Mouse (Mus musculus) heart, postnatal 0 days (tissue): ENCODE results near the gene Cbx5. TPM values are rescaled to one million over a fixed set of nuclear protein-coding genes. Genes with fewer than 3 reads are reported as not detected.
A peak's percentile ranks its signal among the peaks of the same experiment; 100 is the strongest.

ENCODE experiments used
- ATAC-seq: fragments of 200-750 bp; cut with Nextera tagmentation; 2 replicates; pipeline ENCODE4 v1.8.0; 2017; ENCODE audit warnings: low read depth, moderate number of reproducible peaks, moderate library complexity; ENCODE audit not compliant: insufficient read depth
- DNase-seq: peaks from one replicate; pipeline ENCODE4 v3.0.0-alpha.2; 2016; ENCODE audit warnings: low spot score
- H3K27ac ChIP-seq: fragments of 300-500 bp; sonication (generic); 2 replicates; pipeline ENCODE4 v1.5.1; 2014; ENCODE audit warnings: low read depth, mild to moderate bottlenecking
- H3K27me3 ChIP-seq: fragments of 300-500 bp; sonication (generic); 2 replicates; pipeline ENCODE4 v1.6.1; 2014; ENCODE audit warnings: low read length, mixed read lengths; ENCODE audit not compliant: control insufficient read depth, insufficient read depth
- H3K36me3 ChIP-seq: fragments of 300-500 bp; sonication (generic); replicated peaks from 2 replicates; pipeline ENCODE4 v1.6.1; 2014; ENCODE audit warnings: low read length, mixed read lengths; ENCODE audit not compliant: control insufficient read depth, insufficient read depth
- H3K4me1 ChIP-seq: fragments of 300-500 bp; sonication (generic); 2 replicates; pipeline ENCODE4 v1.6.1; 2014; ENCODE audit warnings: antibody characterized with exemption; ENCODE audit not compliant: control insufficient read depth, insufficient read depth
- H3K4me2 ChIP-seq: fragments of 300-500 bp; sonication (generic); 2 replicates; pipeline ENCODE4 v1.6.1; 2014; ENCODE audit warnings: low read depth, mild to moderate bottlenecking, low read length, moderate library complexity
- H3K4me3 ChIP-seq: fragments of 300-500 bp; sonication (generic); 2 replicates; pipeline ENCODE4 v1.5.1; 2014; ENCODE audit warnings: low read depth, low read length
- H3K9ac ChIP-seq: fragments of 300-500 bp; sonication (generic); replicated peaks from 2 replicates; pipeline ENCODE4 v1.6.1; 2014; ENCODE audit warnings: low read depth, low read length, mixed read lengths
- H3K9me3 ChIP-seq: fragments of 300-500 bp; sonication (generic); replicated peaks from 2 replicates; pipeline ENCODE4 v1.6.1; 2016; ENCODE audit warnings: low read length; ENCODE audit not compliant: control insufficient read depth
- CTCF ChIP-seq: IDR thresholded peaks from 2 replicates; pipeline ENCODE4 v1.5.1; 2016; ENCODE audit warnings: antibody characterized with exemption, control low read depth, low read depth
- EP300 ChIP-seq: IDR thresholded peaks from 2 replicates; pipeline ENCODE4 v1.6.1; 2016; ENCODE audit warnings: antibody characterized with exemption, low read depth
- WGBS: fragments of 180-500 bp; shearing (Covaris S2); extraction: QIAGEN DNeasy Blood & Tissue Kit; methylation state at CpG from one replicate; pipeline ENCODE4 v1.1.7; 2014; 5-methylcytosine and 5-hydroxymethylcytosine counted together
- polyA plus RNA-seq: library from polyadenylated mRNA; unstranded; fragments of >200 nt; fragmentation: Nextera tagmentation; extraction: Ambion mirVana; gene quantifications from 2 replicates; pipeline ENCODE4 v1.2.1, GENCODE M21; 2015
- total RNA-seq: library from RNA; depleted of rRNA; stranded (reverse); fragments of >200 nt; gene quantifications from 2 replicates; pipeline ENCODE4 v1.2.3, GENCODE M21; 2014; ENCODE audit warnings: low replicate concordance

Gene Cbx5
- total and polyA plus RNA-seq, 2 experiments from 2014 or later = 41.5 to 54.1 TPM

- no peak for DNase-seq
- WGBS = 85% methylated on average over 6 of the region's 6 CpGs
- no peaks in the 10 kb centered on the region for H3K27me3 ChIP-seq
- H3K4me1 ChIP-seq = peaks cover 21% of the 10 kb centered on the region
- no peak overlapping the region for H3K27ac ChIP-seq
- ATAC-seq = no peak
- H3K9me3 ChIP-seq = no peaks in the 10 kb centered on the region
- TF ChIP-seq CTCF (no peak), EP300 (no peak)
- no peak overlapping the region for H3K4me2 ChIP-seq
- no peak overlapping the region for H3K9ac ChIP-seq
- no peaks in the 10 kb centered on the region for H3K36me3 ChIP-seq
- no peak overlapping the region for H3K4me3 ChIP-seq
These were observed 16.8 kb upstream of the Cbx5 start for GRCm38 (mm10) chr15:103256210-103256986.

DNA sequence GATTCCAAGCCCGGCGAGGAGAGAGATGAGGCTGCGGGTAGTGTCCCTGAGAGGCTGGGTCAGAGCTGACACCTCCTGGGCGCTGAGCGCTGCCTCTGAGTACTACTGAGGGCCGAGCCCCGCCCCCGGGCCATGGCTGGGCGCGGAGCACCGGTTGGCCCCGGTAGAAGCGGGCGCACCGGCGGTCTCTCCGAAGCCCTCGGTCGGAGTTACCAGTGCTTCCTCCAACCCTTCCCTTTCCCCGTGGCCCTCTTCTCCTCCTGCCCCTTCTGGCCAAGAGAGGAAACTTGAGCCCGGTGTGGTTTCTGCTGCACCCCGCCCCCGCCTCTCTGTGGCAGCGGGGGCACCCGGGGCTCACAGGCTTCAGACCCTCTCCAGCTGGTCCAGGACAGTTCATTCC lies 15.6 kb upstream of the Cbx5 start:
- Histone ChIP-seq H3K27me3 (no peaks in the 10 kb centered on the region), H3K4me2 (peak overlapping the region; percentile 87), H3K4me3 (peak overlapping the region; percentile 49), H3K9ac (peak overlapping the region; percentile 59), H3K27ac (no peak overlapping the region), H3K4me1 (peaks cover 21% of the 10 kb centered on the region), H3K36me3 (no peaks in the 10 kb centered on the region), H3K9me3 (no peaks in the 10 kb centered on the region)
- ATAC-seq = peak; percentile 21; the same call in 1 of the 2 replicates
- DNase-seq = peak; percentile 51
- under 1% methylated on average over 25 of the region's 25 CpGs for WGBS
- TF ChIP-seq EP300 = no peak
- no peak for TF ChIP-seq CTCF

- H3K9me3 ChIP-seq = no peaks in the 10 kb centered on the region
- no peak for DNase-seq
- ATAC-seq = no peak
- H3K27me3 ChIP-seq = no peaks in the 10 kb centered on the region
- no peak overlapping the region for H3K27ac ChIP-seq
- peaks cover 7% of the 10 kb centered on the region for H3K36me3 ChIP-seq
- no peak overlapping the region for H3K9ac ChIP-seq
- WGBS = 88% methylated on average over 1 of the region's 1 CpGs
- TF ChIP-seq CTCF = no peak
- H3K4me1 ChIP-seq = peaks cover 16% of the 10 kb centered on the region
- no peak overlapping the region for H3K4me2 ChIP-seq
- no peak overlapping the region for H3K4me3 ChIP-seq
These were observed 13.7 kb upstream of the Cbx5 start for GRCm38 (mm10) chr15:103253352-103253751.

DNA sequence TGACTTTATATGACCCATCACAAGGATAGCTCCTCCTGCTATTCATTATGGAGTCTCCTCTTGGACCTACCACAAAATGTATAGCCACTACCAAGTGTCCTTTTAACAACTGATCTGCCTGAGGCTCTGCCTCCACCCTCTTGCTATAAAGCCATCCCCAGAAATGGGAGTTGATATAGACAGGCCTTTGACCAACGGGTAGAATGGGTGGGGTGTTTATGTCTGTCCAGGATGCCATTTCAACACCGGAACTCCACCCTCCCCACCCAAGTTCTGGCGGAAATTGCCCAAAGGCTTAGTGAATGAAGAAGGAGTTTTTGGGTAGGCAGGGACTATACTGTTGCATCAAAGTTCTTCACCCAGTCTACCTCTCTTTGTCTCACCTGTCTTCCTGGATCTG lies 13.0 kb upstream of the Cbx5 start:
- no peaks in the 10 kb centered on the region for H3K9me3 ChIP-seq
- H3K4me2 ChIP-seq = no peak overlapping the region

DNA sequence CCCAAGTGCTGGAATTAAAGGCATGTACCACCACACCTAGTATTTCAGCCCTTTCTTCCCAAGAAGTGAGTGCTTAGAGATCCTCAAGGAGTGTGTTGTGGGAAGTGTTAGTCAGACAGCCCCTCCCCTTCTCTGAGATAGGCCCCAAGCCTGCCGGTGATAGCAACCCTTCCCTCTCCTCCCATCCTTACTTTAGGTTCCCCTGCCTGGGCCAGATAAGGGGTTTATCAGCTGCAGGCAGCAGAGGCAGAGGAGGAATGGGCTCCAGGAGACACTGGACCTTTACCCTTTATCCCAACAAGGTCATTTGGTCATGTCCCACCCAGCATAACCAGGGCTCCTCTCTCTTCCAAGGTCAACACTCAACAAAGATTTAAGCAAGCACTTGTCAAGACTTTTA lies 12.0 kb upstream of the Cbx5 start:
- Histone ChIP-seq H3K9me3 (no peaks in the 10 kb centered on the region), H3K27ac (no peak overlapping the region), H3K36me3 (peaks cover 24% of the 10 kb centered on the region), H3K4me3 (no peak overlapping the region), H3K4me1 (peaks cover 9% of the 10 kb centered on the region; the same call in 1 of the 2 replicates), H3K27me3 (no peaks in the 10 kb centered on the region), H3K9ac (no peak overlapping the region), H3K4me2 (no peak overlapping the region)
- WGBS = 22% methylated on average over 1 of the region's 1 CpGs
- ATAC-seq = no peak
- no peak for DNase-seq
- no peak for TF ChIP-seq CTCF
- TF ChIP-seq EP300 = no peak

More for the DNA sequence above, 13.0 kb upstream of the Cbx5 start:
- no peak overlapping the region for H3K27ac ChIP-seq
- DNase-seq = no peak
- ATAC-seq = no peak
- peaks cover 9% of the 10 kb centered on the region; the same call in 1 of the 2 replicates for H3K4me1 ChIP-seq
- H3K36me3 ChIP-seq = peaks cover 14% of the 10 kb centered on the region
- no peak for TF ChIP-seq CTCF
- TF ChIP-seq EP300 = no peak
- H3K4me3 ChIP-seq = no peak overlapping the region
- H3K9ac ChIP-seq = no peak overlapping the region
- H3K27me3 ChIP-seq = no peaks in the 10 kb centered on the region
- WGBS = 65% methylated on average over 3 of the region's 3 CpGs
